Mouse (Mus musculus): ENCODE measurements around the gene Helz2.

DNA sequence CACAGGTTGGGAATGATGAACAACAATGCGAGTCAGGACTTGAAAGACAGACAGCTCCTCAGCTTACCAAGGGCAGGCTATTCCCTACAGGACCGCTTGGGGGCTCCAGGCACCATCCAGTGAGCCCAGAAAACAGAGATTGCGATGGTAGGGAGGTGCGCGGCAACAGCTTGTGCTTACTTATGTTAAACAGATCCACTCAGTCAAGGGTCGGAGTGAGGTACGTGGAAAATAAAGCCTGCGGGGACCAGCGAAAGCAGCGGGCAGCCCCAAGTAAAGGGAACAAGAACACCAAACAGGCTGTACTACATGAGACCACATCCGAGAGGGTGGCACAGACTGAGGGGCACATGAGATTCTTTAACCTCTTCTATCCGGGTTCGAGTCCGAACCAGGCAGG is 55.2 kb downstream of the Helz2 start:
- TF ChIP-seq CTCF (IDR thresholded peaks at IDR 0.05) (peak; percentile 98), POLR2A (IDR thresholded peaks at IDR 0.05; ENCODE audit: insufficient read depth, low read depth, low read length) (no peak), EP300 (IDR thresholded peaks at IDR 0.05; ENCODE audit: insufficient read depth, low read depth, low read length) (peak; percentile 92)

Data from heart, adult 2 months (tissue).